Mouse (Mus musculus): ENCODE results near the gene Trim28. TPM values are rescaled to one million over a fixed set of nuclear protein-coding genes. Genes with fewer than 3 reads are reported as not detected.

Gene Trim28
- 95.8 TPM for polyA plus RNA-seq (2014; fragmentation: Illumina TruSeq; extraction: RNeasy Lipid Tissue Mini Kit (QIAGEN cat#74804); ENCODE audit: low read depth, low replicate concordance)

GRCm38 (mm10) chr7:12998851-12999250 is at the start of gene Trim28:
Trim28 (plus strand) TSS chr7:12999114.

GRCm38 (mm10) chr7:12965678-12966091 is 33.2 kb upstream of the Trim28 start, which contains the start of gene Zfp324:
Zfp324 (plus strand) TSS chr7:12965838.

GRCm38 (mm10) chr7:12977682-12978389 is 21.1 kb upstream of the Trim28 start, which contains the start of gene Zfp446:
Zfp446 (plus strand) TSS chr7:12977848.

GRCm38 (mm10) chr7:12998053-12998452 is 861 bp upstream of the Trim28 start, which contains the start of gene Slc27a5:
Slc27a5 (minus strand) TSS chr7:12998192.

GRCm38 (mm10) chr7:13010005-13010908 is 11.3 kb downstream of the Trim28 start, which contains the start of gene Zbtb45:
Zbtb45 (minus strand) TSS chr7:13010034.

GRCm38 (mm10) chr7:13034148-13034977 is 35.4 kb downstream of the Trim28 start, which contains the start of gene Chmp2a:
Chmp2a (minus strand) TSS chr7:13034807.

GRCm38 (mm10) chr7:13037901-13038555 is 39.1 kb downstream of the Trim28 start, which contains the start of gene Ube2m:
Ube2m (minus strand) TSS chr7:13038275.

GRCm38 (mm10) chr7:13054287-13055010 is 55.5 kb downstream of the Trim28 start, which contains the start of gene Mzf1:
Mzf1 (minus strand) TSS chr7:13054764.

Other genes starting within 250 kb of the Trim28 start
- 1.4 TPM for gene Zscan18, start 195.5 kb upstream of the Trim28 start, polyA plus RNA-seq (2014; fragmentation: Illumina TruSeq; extraction: RNeasy Lipid Tissue Mini Kit (QIAGEN cat#74804); ENCODE audit: low read depth, low replicate concordance)
- gene Zfp329, start 180.3 kb upstream of the Trim28 start, polyA plus RNA-seq (2014; fragmentation: Illumina TruSeq; extraction: RNeasy Lipid Tissue Mini Kit (QIAGEN cat#74804); ENCODE audit: low read depth, low replicate concordance), result 5.9 TPM
- gene Zfp110, start 164.4 kb upstream of the Trim28 start, polyA plus RNA-seq (2014; fragmentation: Illumina TruSeq; extraction: RNeasy Lipid Tissue Mini Kit (QIAGEN cat#74804); ENCODE audit: low read depth, low replicate concordance), result 21.8 TPM
- 3.1 TPM for gene Zfp128, start 117.9 kb upstream of the Trim28 start, polyA plus RNA-seq (2014; fragmentation: Illumina TruSeq; extraction: RNeasy Lipid Tissue Mini Kit (QIAGEN cat#74804); ENCODE audit: low read depth, low replicate concordance)
- 5.1 TPM for gene Zscan22, start 101.3 kb upstream of the Trim28 start, polyA plus RNA-seq (2014; fragmentation: Illumina TruSeq; extraction: RNeasy Lipid Tissue Mini Kit (QIAGEN cat#74804); ENCODE audit: low read depth, low replicate concordance)
- 661 TPM for gene Rps5, start 76.8 kb upstream of the Trim28 start, polyA plus RNA-seq (2014; fragmentation: Illumina TruSeq; extraction: RNeasy Lipid Tissue Mini Kit (QIAGEN cat#74804); ENCODE audit: low read depth, low replicate concordance)
- not detected for gene Rnf225, start 71.7 kb upstream of the Trim28 start, polyA plus RNA-seq (2014; fragmentation: Illumina TruSeq; extraction: RNeasy Lipid Tissue Mini Kit (QIAGEN cat#74804); ENCODE audit: low read depth, low replicate concordance)
- gene Zfp324, start 33.3 kb upstream of the Trim28 start, polyA plus RNA-seq (2014; fragmentation: Illumina TruSeq; extraction: RNeasy Lipid Tissue Mini Kit (QIAGEN cat#74804); ENCODE audit: low read depth, low replicate concordance), result 2.5 TPM
- gene Zfp446, start 21.3 kb upstream of the Trim28 start, polyA plus RNA-seq (2014; fragmentation: Illumina TruSeq; extraction: RNeasy Lipid Tissue Mini Kit (QIAGEN cat#74804); ENCODE audit: low read depth, low replicate concordance), result 5.0 TPM
- 0.63 TPM for gene Slc27a5, start 922 bp upstream of the Trim28 start, polyA plus RNA-seq (2014; fragmentation: Illumina TruSeq; extraction: RNeasy Lipid Tissue Mini Kit (QIAGEN cat#74804); ENCODE audit: low read depth, low replicate concordance)
- gene Zbtb45, start 10.9 kb downstream of the Trim28 start, polyA plus RNA-seq (2014; fragmentation: Illumina TruSeq; extraction: RNeasy Lipid Tissue Mini Kit (QIAGEN cat#74804); ENCODE audit: low read depth, low replicate concordance), result 4.7 TPM
- 178 TPM for gene Chmp2a, start 35.7 kb downstream of the Trim28 start, polyA plus RNA-seq (2014; fragmentation: Illumina TruSeq; extraction: RNeasy Lipid Tissue Mini Kit (QIAGEN cat#74804); ENCODE audit: low read depth, low replicate concordance)
- gene Ube2m, start 39.2 kb downstream of the Trim28 start, polyA plus RNA-seq (2014; fragmentation: Illumina TruSeq; extraction: RNeasy Lipid Tissue Mini Kit (QIAGEN cat#74804); ENCODE audit: low read depth, low replicate concordance), result 200 TPM
- 0.29 TPM for gene Mzf1, start 55.6 kb downstream of the Trim28 start, polyA plus RNA-seq (2014; fragmentation: Illumina TruSeq; extraction: RNeasy Lipid Tissue Mini Kit (QIAGEN cat#74804); ENCODE audit: low read depth, low replicate concordance)
- gene Vmn1r85, start 96.1 kb downstream of the Trim28 start, polyA plus RNA-seq (2014; fragmentation: Illumina TruSeq; extraction: RNeasy Lipid Tissue Mini Kit (QIAGEN cat#74804); ENCODE audit: low read depth, low replicate concordance), result not detected
- gene Vmn1r86, start 120.8 kb downstream of the Trim28 start, polyA plus RNA-seq (2014; fragmentation: Illumina TruSeq; extraction: RNeasy Lipid Tissue Mini Kit (QIAGEN cat#74804); ENCODE audit: low read depth, low replicate concordance), result not detected
- gene Vmn1r87, start 141.0 kb downstream of the Trim28 start, polyA plus RNA-seq (2014; fragmentation: Illumina TruSeq; extraction: RNeasy Lipid Tissue Mini Kit (QIAGEN cat#74804); ENCODE audit: low read depth, low replicate concordance), result not detected
- gene Vmn1r88, start 160.5 kb downstream of the Trim28 start, polyA plus RNA-seq (2014; fragmentation: Illumina TruSeq; extraction: RNeasy Lipid Tissue Mini Kit (QIAGEN cat#74804); ENCODE audit: low read depth, low replicate concordance), result not detected
- gene Vmn1r89, start 213.9 kb downstream of the Trim28 start, polyA plus RNA-seq (2014; fragmentation: Illumina TruSeq; extraction: RNeasy Lipid Tissue Mini Kit (QIAGEN cat#74804); ENCODE audit: low read depth, low replicate concordance), result not detected